Mouse (Mus musculus): Measurements from ENCODE around the gene Edc4.

Edc4 gene

DNA sequence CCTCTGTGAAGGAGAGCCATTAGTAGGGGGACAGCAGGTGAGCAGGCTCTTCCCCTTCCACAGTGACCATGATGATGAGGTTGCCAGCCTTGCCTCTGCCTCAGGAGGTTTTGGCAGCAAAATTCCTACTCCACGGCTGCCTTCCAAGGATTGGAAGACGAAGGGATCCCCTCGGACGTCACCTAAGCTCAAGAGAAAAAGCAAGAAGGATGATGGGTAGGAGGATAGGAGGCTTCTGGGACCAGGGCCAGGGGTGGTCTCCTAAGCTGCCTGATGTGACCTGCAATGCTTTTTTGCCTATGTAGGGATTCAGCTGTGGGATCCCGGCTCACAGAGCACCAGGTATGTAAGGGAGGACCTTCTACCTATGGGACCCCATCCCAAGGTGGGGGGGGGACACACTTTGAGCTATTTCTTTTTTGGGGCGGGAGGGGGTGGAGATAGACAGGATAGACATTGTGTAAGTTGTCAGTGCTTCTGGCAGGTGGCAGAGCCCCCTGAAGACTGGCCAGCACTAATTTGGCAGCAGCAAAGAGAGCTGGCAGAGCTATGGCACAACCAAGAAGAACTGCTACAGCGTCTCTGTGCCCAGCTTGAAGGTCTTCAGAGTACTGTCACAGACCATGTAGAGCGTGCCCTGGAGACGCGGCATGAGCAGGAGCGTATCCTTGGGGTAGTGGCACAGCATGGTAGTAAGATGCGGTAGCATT lies 9.2 kb downstream of the Edc4 start:
- DNase-seq: no peak

DNA sequence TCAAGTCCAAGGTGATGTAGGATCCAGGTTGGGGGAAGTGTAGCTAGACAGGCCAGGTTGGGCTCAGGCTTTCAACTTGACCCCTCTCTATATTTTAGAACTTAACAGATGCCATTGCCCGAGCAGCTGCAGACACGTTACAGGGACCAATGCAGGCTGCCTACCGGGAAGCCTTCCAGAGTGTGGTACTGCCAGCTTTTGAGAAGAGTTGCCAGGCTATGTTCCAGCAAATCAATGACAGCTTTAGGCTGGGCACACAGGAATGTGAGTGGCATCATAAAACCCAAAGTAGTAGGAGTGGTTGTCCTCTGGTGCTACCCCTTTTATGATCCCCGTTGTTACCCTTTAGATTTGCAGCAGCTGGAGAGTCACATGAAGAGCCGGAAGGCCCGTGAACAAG lies 10.2 kb downstream of the Edc4 start:
- DNase-seq: no peak

DNA sequence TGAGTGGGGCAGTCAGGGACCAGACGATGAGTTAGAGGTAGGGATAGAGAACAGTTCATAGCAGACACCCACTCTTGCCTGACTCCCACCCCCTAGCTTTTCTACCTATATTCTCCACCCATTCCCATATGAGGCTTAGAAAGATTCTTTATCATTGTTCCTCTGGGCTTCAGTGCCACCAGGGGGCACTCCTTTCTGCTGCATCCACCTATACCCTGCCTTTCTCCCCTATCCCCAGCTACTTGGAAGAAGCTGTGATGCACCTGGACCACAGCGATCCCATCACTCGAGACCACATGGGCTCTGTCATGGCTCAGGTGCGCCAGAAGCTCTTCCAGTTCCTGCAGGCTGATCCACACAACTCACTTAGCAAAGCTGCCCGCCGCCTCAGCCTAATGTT lies 11.8 kb downstream of the Edc4 start:
- peak; percentile 22 for DNase-seq

DNA sequence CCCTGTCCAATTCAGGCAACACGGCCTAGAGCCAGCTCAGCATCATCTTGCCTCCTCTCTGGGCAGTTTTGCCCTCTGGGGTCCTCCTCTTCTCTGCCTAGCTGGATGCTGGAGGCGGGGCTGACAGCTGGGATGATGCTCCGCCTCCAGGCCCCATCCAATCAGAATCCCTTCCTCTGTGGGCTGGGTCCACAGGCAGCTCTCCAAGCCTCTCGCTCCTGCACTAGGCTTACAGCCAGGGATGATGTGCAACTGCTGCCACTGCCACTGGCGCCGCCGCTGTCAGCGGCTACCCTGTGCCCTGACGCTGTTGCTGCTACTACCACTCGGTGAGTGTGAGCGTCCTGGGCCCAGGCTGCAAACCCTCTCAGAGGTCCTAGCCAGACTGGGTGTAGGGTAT lies 12.7 kb downstream of the Edc4 start, which contains the start of gene Nrn1l:
Nrn1l (plus strand) TSS at position 229 of the 400 bp plus-strand sequence.
- DNase-seq: peak; percentile 92

DNA sequence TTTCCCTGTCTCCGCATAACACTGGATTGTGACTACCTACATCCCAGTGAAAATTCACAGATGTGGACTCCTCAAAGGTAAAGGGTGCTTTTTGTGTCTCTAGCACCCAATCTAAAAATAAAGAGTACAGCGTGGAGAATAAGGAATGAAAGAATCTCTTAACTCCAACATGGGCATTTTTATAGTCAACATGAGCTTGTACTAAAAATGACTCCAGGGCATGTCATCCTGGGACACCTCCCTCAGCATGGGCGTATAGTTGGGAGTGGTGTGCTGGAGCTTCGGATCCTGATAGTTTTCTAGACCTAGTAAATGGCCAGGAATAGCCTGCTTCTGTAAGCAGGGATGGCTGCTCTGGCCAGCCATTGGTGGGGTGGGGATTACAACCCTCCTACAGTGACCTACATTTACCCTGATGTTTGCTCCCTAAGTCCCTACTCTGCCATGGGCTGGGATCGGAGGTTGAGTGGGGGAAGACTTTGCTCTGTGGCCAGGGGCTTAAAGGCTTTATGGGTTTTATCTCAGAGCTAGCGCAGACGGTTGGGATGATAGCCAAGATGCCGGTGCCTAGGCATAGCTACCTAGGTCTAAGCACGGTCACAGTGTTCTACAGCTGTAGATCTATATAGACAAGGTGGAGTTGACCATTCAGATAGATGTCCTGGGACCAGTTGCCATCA lies 17.3 kb downstream of the Edc4 start:
- no peak for DNase-seq

DNA sequence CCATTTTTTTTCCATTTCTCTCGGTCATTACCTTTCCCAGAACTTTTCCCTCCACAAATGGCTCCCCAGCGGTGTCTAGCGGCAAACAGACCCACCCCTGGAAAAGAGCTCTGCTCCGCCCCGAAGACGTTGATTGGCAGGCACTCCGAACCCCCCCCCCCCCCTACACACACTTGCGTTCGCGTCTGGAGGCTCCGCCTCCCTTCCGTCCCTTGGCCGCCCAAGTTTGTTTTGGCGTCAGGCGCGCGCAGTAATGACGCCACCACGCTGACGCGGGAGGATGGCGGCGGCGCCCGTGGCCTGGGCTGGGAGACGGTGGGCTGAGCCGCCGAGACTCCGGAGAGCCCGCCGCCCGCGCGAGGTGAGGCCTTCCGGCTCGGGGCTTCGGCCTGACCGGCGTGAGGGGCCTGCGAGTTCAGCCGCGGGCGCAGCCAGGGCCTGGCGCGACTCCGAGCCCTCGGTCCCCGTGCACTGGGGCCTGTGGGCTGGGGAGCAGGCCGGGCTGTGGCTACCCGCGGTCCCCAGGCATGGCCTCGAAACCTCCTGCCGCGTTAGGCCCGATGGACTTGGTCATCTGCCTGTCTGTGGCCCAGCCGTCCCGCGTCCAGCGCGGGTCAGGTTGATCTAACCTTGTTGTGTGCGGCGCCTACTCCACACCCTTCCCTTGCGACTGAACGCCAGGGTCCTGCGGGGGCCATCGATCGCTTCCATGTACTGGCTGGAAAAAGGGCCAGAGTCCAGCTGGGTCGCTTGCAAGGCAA lies 19.7 kb downstream of the Edc4 start, which contains the start of gene Pskh1:
Pskh1 (plus strand) TSS at position 262 of the 761 bp plus-strand sequence.
- peak; percentile 94 for DNase-seq

DNA sequence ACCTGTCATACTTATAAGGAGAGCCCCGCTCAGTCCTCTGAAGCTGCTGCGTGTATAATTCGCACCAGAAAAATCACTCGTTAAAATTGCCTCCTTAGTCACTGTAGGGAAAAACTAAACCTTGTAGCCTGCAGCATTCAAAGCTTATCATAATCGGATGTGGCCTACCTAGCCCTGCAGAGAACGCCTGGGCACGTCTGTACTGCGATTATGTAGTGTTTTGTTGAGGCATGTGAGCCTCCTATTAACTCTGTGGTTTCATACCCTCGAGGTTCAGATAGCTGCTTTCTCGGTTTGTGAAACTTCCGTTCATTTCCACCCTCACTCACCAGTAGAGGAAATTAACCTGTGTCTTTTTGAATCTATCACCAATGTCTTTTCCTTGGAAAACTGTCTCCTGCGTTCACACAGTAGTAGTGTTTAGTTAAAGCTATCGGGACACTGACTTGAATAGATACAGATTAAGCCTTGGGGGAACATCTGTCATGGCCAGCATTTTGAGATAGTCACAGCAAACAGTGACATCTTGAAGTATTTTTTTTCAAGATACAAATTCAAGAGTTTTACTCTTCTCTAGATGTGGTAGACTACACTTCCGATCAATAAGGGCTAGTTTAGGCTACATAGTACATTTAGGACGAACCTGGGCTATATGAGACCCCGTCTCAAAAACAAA lies 20.4 kb downstream of the Edc4 start:
- DNase-seq: no peak

DNA sequence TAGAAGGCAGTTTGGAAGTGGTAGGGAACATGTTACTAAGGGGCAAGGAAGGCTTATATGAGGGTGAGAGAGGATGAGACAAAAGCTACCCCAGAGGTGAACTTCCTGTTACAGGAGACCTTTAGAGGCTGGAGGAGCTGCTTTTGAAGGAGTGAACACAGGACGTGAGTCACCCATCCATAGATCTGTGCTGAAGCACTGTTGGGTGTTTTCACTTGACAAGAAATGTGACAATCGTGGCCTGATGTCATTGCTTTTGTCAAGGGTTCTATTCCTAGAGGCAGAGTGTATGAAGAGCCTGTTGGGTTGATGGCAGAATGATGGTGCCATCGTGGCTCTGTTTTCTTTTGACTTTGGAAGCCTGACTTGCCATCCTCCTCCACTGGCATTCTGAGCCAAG lies 38.7 kb downstream of the Edc4 start:
- no peak for DNase-seq

DNA sequence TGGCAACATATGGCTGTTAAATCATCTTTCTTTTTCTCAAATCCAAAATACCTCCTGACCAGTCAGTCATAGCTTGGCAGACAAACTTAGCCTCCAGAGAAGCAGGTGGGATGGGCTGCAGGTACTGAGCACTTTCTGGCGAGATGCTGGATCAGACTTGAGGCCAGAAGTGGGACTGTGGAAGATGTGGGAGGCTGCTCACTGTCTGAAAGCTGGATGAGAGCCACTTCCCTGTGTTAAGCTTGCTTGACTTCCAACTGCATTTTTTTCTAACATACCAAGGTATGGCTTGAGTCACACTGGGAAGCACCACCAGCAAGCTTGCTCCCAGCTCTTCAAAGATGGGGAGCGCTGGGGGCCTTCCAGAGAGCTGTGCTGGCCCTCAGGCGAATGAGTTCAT lies 44.4 kb downstream of the Edc4 start:
- DNase-seq: no peak

DNA sequence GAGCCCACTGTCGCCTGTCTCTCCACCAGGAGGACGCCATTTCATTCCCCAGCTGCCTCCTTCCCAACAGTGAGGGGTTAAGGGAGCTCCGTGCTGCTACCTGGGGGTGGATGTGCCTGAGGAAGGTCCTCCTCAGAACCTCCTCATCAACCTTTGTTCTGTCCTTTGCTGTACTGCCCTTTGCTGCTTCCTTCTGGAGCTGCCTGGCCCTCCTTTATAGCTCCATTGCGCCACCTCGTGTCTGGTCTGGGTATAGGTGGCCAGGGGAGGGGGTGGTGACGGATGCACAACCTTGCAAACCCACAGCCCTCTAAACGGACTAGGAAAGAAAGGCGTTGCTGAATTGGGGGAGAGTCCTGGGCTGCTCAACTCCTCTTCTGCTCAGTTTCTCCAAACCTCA lies 49.9 kb downstream of the Edc4 start:
- DNase-seq: peak; percentile 90

DNA sequence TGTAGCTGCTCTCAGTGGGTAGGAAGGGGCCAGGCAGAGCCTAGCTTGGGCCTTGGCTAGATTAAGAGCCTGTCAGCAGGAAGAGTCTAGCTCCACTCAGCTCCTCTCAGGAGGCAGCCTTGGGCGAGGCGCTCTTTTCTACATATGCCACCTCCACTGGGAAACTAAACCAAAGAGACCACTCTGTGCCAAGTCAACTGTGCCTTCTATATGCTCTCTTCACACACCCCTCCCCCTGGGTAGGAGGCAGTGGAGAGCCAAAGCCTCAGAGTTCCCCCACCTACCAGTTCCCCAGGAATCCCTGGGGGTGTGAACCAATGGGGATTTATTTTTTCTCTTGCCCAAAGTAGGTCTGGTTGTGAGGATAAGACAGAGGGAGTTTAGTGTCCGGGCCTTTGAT lies 50.6 kb downstream of the Edc4 start:
- no peak for DNase-seq

DNA sequence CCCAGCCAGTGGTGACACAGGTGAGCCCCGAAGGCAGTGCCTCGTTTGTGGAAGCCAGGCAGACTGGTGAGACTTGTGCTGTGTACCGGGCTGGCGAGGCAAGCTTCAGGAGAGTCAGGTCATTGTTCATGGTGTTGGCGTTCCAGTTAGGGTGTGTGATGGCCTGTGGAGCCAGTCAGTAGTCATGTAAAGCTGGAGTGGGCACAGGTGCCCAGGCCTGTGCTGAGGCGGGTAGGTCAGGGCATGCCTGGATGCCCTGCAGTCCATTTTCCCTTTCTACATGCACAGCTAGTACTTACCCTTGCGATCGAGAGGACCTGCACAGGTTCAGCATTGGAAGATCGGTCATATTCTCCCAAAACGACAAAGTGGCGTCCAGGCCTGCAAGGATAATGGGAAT lies 51.8 kb downstream of the Edc4 start:
- no peak for DNase-seq

DNA sequence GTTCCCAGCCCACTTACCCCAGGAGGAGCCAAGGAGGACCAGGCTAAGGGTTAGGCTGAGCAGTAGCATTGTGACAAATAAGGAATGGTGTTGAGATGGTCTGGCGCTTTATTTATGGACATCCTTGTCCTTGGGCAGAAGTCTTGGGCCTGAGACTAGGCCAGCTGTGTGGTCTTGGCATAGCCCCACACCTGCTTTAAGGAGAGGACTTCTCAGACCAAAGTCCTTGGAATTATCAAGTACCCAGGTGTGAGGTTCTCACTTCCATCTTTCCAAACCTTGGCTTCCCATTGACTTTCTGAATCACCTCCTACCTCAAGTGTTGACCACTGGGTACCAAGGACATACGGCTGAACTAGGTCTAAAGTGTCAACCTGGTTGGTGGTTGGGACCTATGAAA lies 53.1 kb downstream of the Edc4 start, which contains the start of gene Ctrl:
Ctrl (minus strand) TSS at position 101 of the 400 bp plus-strand sequence.
- no peak for DNase-seq

DNA sequence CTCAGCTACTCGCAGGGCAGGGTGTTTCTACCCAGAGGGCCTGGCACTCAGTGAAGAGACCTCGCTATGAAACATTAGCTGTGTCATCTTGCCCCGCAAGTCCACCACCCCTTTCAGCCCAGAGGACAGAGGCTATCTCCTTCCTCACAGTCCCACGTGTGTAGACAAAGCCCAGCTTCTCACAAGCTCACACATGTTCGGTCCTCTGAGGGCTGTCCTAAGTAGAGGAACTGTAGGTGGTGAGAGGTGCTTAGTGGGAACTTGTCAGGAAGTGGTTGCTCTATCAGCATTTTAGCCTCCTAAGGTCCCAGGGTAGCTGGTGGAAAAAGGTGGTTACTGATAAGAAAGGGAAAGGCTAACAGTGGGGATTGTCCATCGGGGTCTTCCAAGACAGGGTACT lies 54.4 kb downstream of the Edc4 start:
- DNase-seq: no peak

DNA sequence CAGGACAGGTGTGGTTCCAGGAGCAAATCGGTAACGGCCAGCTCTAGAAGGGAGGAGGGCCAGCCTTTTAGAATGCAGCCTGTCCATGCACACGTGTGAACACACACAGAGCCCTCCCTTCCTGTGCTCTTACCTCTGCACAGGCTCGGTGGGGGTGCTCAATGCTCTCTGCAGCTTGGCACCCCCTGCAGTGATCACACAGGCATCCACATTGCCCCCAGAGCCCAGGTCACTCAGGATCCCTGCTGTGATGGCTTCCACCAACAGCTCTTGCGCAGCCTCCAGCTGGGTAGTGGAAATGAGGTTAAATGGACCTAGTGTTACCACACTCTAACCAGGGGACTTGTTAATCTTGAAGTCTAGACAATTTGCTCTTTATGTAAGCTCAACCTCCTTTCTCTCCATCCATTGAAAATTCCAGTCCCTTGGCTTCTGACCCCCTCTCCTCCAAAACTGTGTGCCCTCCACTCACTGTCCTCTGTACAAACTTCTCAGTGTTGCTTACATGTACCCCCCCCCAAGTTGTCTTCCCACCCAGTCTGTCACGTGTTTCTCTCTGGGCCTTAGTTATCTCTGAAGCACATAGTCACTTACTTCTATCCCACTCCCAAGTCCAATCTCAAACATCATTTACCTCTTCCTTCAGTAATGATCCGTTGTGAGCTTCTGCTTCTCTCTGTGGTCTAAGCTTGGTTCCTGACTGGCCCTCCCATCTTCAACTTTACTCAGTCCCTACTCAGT lies 55.4 kb downstream of the Edc4 start:
- DNase-seq: no peak

DNA sequence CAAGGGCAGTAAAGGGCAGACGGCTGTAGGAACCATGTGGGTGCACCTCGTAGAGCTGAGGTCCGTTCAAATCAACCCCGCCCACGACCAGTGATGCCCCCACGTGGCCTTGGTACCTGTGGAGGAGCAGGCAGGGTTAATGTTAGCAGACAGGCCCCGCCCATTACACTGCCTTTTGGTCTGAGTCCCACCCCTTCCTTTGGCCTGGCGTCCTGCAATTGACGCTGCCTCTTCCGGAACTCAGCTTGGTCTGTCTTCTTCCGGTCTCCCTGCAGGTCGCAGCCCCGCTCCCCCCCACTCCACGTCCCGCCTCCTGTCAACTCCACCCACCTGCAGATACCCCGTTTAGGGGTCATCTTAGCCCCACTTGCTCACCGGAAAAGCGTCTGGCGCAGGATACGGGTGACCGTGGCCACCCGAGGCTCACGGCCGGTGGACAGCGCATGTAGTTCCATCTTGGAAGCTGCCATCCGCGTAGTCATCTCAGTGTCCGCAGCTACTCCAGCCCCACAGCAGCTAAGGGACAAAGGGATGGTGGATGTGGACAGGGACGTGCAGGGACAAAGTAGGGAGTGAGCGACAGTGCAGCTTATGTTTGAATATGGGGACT lies 56.3 kb downstream of the Edc4 start:
- peak; percentile 94 for DNase-seq

DNA sequence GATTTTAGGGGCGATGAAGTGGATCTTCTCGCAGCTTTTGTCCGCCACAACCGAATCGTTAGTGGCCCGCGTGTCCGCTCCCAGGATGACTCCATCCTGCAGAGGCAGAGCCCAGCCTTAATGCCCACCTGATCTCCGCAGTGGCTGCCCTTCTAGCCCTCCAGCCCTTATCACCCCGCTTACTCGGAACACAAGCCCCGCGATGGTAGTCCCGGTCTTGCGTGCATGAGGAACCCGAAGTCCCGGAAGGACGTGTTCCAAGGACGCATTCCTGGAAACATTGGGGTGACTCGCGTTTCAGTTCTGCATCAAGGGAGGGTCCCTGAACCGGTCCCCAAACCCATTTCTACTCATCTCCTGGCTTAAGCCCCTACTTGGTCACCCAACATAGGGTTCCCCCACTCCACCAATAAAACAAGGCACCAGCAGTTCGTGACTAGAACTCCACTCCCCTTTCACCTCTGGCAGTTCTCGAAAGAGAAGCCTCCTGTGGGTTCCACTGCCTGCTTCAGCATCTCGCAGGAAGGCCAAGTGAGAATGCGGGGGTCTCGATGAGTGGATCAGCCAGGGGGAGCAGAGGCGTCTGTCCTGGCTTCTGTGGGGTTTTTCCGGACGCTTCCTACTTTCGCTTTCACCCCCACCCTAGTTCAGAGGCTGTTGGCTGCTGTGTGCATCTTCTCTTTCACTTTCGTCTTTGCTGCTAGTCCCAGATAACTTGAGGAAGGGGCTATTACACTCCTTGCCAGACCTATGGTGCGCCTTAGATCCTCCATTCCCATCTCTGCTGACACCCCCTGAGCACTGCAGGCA lies 57.0 kb downstream of the Edc4 start:
- peak; percentile 54 for DNase-seq

DNA sequence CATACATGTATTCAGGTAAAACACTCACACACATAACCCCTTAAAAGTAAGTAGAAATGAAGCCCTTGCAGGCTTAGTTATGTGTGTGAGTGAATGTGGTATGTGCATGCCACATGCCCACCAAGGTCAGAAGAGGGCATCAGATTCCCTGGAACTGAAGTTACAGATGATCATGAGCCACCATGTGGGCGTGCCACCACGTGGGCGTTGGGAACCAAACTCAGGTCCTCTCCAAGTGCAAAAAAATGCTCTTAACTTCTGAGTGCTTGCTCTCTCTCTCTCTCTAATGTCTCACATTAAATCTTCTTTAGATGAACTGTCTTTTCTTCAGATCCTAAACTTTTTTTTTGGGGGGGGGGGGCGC lies 57.6 kb downstream of the Edc4 start, which contains the start of gene Psmb10:
Psmb10 (minus strand) TSS at position 139 of the 364 bp plus-strand sequence.
- peak; percentile 40 for DNase-seq

DNA sequence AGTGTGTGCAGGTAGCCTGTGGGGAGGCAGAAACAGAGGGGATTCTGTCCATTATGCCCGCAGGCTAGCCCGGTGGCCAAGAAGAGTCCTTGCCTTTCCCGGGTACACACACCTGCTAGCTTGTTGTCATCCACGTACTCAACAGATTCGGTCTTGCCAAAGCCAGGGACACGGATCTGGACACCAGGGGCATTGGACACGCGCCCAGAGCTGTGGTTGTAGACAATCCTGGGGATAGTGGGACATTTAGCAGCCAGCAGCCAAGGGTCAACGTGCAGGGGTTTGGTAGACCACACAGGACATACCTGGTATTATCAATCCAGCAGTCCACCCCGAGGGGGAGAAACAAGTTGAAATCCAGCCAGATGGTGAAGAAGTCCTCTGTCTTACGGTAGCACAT lies 61.3 kb downstream of the Edc4 start:
- no peak for DNase-seq

DNA sequence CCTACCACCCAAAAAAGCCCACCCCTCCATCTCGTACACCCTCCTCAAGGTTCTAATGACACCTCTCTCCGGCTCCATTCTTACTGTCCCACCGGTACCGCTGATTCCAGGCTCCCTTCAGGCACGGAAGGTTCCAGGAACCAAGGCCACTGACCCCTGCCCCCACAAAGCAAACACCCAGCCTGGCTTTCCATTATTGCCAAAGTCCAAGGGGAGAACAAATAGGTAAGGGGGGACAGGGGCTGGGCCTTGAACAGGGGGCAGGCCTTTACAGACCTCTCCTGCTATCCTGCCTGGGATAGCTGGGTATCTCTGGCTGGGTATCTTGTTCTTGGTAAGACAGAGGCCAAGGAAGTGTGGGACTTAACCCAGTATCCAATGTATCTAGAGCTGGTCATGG lies 61.9 kb downstream of the Edc4 start:
- DNase-seq: no peak

DNA sequence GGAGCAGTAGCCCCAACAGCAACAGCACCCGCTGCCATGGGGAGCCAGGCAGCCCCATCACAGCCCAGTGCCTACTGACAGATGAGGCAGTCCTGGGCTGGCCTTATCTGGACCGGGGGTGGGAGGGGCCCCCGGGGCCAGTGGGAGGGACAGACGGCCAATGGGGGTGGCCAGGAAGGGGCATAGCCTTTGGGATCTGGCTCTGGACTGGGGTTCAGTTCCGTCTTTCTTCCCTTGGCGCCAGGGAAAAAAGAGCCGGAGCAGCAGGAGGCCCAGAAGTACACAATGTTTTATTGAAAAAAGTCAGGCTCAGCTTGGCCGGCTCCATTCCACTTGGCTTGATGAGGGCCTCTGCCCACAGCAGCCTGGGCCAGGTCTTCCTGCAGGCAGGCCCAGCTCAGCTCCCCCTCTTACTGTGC lies 62.6 kb downstream of the Edc4 start, which contains the start of gene Lcat:
Lcat (minus strand) TSS at position 62 of the 419 bp plus-strand sequence.
- DNase-seq: no peak

All from lung, postnatal 10 days (tissue).